Mouse (Mus musculus): Measurements from ENCODE around the gene Ankrd33. TPM values are rescaled to one million over a fixed set of nuclear protein-coding genes. Genes with fewer than 3 reads are reported as not detected.

Ankrd33 gene
- polyA plus RNA-seq, 1 experiment from 2014 or later: not detected

DNA sequence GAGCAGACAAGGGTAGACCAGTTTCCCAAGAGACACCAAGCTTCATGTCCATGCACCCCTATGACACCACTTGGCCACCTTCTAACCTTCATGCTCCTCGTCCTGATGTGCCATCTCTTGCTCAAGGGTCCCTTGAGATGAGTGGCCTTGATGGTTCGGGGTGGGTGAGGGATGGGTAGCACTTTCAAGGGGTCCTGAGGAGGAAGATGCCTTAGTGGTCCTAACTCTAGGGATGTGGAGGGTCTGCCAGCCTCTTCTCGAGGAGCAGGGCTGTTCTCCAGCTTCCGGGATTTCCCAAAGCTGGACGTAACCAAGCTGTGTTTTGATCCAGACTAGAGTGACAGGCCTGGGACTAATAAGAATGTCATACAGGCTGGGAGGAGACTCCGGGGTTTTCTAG lies 10.0 kb downstream of the Ankrd33 start:
- DNase-seq: no peak
- no peak overlapping the region for H3K27ac ChIP-seq (replicated peaks; ENCODE audit: low read depth, low read length)
- 91% methylated on average over 6 of the region's 6 CpGs for WGBS
- H3K27me3 ChIP-seq (ENCODE audit: control insufficient read depth, insufficient read depth, low read length): peaks cover 26% of the 10 kb centered on the region
- no peak overlapping the region for H3K4me3 ChIP-seq (replicated peaks; ENCODE audit: low read depth, low read length)
- ATAC-seq (ENCODE audit: low FRiP score, low TSS enrichment): no peak
- H3K4me2 ChIP-seq (ENCODE audit: low read length): no peak overlapping the region
- no peak overlapping the region for H3K9ac ChIP-seq (replicated peaks; ENCODE audit: low read length)
- H3K36me3 ChIP-seq (ENCODE audit: control insufficient read depth, insufficient read depth, low read length): no peaks in the 10 kb centered on the region
- H3K9me3 ChIP-seq (ENCODE audit: control insufficient read depth, low read length): no peaks in the 10 kb centered on the region
- H3K4me1 ChIP-seq (ENCODE audit: control insufficient read depth, insufficient read depth, low read length): peaks cover 6% of the 10 kb centered on the region; the same call in 1 of the 2 replicates

DNA sequence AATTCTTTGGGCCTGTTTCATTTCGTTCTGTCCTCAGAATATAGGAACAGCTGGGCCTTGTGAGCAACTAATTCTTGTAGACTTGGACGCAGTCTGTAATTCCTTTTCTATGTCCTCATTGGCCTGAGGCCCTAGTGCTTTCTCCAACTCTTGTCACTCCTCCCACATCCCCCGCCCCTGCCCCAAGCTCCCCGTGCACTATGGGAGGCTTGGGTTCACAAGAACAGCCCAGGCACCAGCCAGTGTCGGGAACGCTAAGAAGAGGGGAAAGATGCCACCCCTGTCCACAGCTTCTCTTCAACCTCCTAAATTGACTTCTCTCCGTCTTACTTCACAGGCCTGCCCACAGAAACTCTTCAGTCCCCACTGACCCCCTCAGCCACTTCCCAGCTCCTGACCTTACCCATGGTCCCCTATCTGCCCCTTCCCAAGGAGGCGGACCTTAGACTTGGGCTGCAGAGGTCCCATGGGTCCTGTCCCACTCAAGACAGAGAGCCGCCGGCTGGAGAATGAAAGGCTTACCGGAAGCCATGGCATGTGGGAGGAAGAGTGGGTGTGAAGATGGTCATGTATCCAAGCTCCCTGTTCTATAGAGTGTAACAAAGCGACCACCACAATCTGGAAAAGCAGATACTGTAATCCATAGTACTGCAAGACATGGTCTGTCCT lies 11.5 kb downstream of the Ankrd33 start:
- DNase-seq (no peak), ATAC-seq (ENCODE audit: low FRiP score, low TSS enrichment) (no peak)
- Histone ChIP-seq H3K36me3 (ENCODE audit: control insufficient read depth, insufficient read depth, low read length) (no peaks in the 10 kb centered on the region), H3K4me1 (ENCODE audit: control insufficient read depth, insufficient read depth, low read length) (peaks cover 12% of the 10 kb centered on the region), H3K9me3 (ENCODE audit: control insufficient read depth, low read length) (no peaks in the 10 kb centered on the region), H3K27ac (replicated peaks; ENCODE audit: low read depth, low read length) (no peak overlapping the region), H3K27me3 (ENCODE audit: control insufficient read depth, insufficient read depth, low read length) (peaks cover 31% of the 10 kb centered on the region), H3K4me3 (replicated peaks; ENCODE audit: low read depth, low read length) (no peak overlapping the region), H3K9ac (replicated peaks; ENCODE audit: low read length) (no peak overlapping the region), H3K4me2 (ENCODE audit: low read length) (no peak overlapping the region)
- 76% methylated on average over 12 of the region's 12 CpGs for WGBS

DNA sequence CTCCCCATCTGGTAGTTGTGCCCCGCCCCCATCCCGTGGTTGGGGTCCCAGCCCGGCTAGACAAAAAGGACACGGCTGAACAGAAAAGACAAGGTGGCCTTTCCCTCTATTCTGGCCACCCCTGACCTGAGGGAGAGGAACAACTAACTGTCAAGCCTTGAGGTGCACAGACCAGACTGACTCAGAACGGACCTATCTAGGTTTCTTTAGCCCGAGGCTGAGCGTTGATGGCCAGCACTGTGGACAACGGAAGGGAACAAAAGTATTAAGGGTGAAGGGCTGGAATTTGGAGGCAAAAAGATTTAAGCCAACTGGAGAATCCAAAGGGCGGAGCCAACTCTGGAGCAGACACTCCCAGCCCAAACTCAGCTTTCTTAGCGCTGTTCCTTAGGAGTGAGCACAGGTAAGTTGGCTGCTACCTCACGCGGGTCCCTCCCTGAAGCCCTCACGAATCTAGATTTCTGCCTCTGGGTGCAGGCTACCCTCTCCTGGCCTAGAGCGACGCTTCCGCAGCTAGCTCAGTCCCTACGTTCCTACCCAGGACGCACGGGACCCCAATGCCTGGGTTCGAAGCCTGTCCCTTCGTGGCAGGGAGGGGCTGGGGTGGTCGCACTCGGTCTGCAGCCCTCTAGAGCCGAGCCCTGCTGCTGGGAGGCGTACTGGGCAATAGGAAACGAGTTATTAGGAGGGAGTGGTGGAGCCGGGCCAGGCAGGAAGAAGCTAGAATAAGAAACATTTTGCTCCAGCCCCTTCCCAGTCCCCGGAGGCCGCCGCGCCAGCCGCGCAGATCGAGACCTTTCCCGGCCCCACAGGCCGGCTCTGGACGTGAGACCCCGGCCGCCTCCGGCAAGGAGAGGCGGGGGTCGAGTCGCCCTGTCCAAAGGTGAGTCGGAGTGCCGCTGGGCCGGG lies 12.9 kb downstream of the Ankrd33 start, which contains the start of gene Acvrl1:
Acvrl1 (plus strand) TSS at position 342 of the 909 bp plus-strand sequence.
- ATAC-seq (ENCODE audit: low FRiP score, low TSS enrichment): no peak
- Histone ChIP-seq H3K9me3 (ENCODE audit: control insufficient read depth, low read length) (no peaks in the 10 kb centered on the region), H3K4me3 (replicated peaks; ENCODE audit: low read depth, low read length) (peak within 1 kb of the TSS; percentile 24; the same call in 1 of the 2 replicates), H3K4me2 (ENCODE audit: low read length) (peak within 1 kb of the TSS; percentile 45), H3K36me3 (ENCODE audit: control insufficient read depth, insufficient read depth, low read length) (no peaks in the 10 kb centered on the region), H3K27ac (replicated peaks; ENCODE audit: low read depth, low read length) (no peak within 1 kb of the TSS), H3K27me3 (ENCODE audit: control insufficient read depth, insufficient read depth, low read length) (peaks cover 31% of the 10 kb centered on the region), H3K9ac (replicated peaks; ENCODE audit: low read length) (peak within 1 kb of the TSS; percentile 31; the same call in 1 of the 2 replicates), H3K4me1 (ENCODE audit: control insufficient read depth, insufficient read depth, low read length) (peaks cover 12% of the 10 kb centered on the region)
- DNase-seq: no peak
- 4% methylated on average over 46 of the region's 46 CpGs for WGBS

DNA sequence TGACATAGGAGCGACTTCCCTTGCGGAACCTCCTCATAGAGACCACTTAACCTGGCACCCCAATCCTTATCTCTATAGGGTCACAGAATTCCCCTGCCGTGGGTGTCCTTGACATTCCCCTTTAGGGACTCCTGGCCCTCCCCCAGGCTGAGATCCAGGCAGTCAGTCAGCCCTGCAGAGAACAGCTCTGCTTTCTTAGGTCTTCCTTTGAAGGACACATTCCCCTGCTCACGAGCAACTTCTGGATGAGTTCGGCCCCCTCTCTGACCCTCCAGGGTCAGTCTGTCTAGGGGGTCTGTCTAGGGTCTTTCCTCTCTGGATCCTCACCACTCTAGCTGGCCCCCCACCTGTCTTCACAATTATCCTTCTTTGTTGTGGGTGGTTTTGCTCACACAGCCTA lies 13.9 kb downstream of the Ankrd33 start:
- Histone ChIP-seq H3K9ac (replicated peaks; ENCODE audit: low read length) (no peak overlapping the region), H3K27ac (replicated peaks; ENCODE audit: low read depth, low read length) (no peak overlapping the region), H3K27me3 (ENCODE audit: control insufficient read depth, insufficient read depth, low read length) (peaks cover 31% of the 10 kb centered on the region), H3K36me3 (ENCODE audit: control insufficient read depth, insufficient read depth, low read length) (no peaks in the 10 kb centered on the region), H3K9me3 (ENCODE audit: control insufficient read depth, low read length) (no peaks in the 10 kb centered on the region), H3K4me2 (ENCODE audit: low read length) (no peak overlapping the region), H3K4me1 (ENCODE audit: control insufficient read depth, insufficient read depth, low read length) (peaks cover 12% of the 10 kb centered on the region), H3K4me3 (replicated peaks; ENCODE audit: low read depth, low read length) (no peak overlapping the region)
- DNase-seq (no peak), ATAC-seq (ENCODE audit: low FRiP score, low TSS enrichment) (no peak)
- 33% methylated on average over 5 of the region's 5 CpGs for WGBS

DNA sequence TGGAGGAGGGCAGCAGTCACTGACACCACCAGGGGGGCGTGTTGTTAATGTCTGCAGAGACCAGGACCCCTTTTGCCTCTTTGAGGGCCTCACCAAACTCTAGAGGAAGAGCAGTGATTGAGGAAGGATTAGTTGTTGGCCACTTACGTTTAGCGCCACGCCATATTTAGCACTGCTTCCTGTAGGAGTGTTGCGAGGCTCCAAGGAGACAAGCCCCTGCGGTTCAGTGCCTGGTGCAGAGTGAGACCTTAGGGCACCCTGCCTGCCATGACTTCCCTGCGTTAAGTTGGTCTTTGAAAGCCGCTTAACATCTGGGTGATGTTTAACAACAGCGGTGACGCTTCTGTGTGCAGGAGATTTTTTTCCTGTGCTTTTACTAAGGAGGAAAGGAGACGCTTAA lies 15.9 kb downstream of the Ankrd33 start:
- H3K9ac ChIP-seq (replicated peaks; ENCODE audit: low read length): no peak overlapping the region
- H3K27ac ChIP-seq (replicated peaks; ENCODE audit: low read depth, low read length): no peak overlapping the region
- H3K4me1 ChIP-seq (ENCODE audit: control insufficient read depth, insufficient read depth, low read length): peaks cover 12% of the 10 kb centered on the region
- DNase-seq: no peak
- ATAC-seq (ENCODE audit: low FRiP score, low TSS enrichment): no peak
- no peak overlapping the region for H3K4me3 ChIP-seq (replicated peaks; ENCODE audit: low read depth, low read length)
- peaks cover 36% of the 10 kb centered on the region for H3K27me3 ChIP-seq (ENCODE audit: control insufficient read depth, insufficient read depth, low read length)
- no peak overlapping the region for H3K4me2 ChIP-seq (ENCODE audit: low read length)
- no peaks in the 10 kb centered on the region for H3K9me3 ChIP-seq (ENCODE audit: control insufficient read depth, low read length)
- H3K36me3 ChIP-seq (ENCODE audit: control insufficient read depth, insufficient read depth, low read length): no peaks in the 10 kb centered on the region
- 41% methylated on average over 11 of the region's 11 CpGs for WGBS

DNA sequence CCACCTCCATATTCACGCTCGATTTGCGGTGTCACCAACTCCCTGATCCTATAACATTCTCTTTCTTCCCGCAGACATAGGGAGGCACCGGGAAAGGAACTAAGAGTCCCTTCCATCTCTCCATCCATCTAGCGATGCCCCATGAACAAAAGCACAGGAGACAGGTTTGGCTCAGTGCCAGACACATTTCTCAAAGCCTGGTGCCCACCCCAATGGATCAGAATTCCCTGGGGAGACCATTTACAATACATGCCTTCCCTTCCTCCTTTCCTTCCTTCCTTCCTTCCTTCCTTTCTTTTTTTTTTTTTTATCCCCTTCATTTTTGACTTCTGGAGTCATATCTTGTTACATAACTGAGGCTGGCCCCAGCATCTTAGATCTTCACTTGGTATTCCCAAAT lies 16.5 kb downstream of the Ankrd33 start:
- 53% methylated on average over 6 of the region's 6 CpGs for WGBS

DNA sequence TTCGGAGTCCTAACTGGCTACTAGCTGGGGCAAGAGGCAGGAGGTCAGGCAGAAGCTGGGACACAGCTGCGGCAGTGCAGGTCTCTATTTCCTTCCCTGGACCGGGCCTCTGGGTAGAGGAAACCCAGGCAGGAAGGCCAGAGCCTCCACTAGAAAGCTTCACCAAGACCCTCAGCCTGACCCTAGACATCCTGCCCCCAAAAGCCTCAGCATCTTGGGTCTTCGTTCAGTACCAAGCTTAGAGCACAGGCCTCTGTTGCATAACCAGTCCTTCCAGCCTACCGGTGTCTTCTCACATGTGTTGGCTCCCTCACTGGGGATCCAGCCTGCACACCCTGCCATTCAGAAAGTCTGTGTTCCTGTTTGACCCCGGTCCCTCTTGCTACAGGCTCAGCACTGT lies 17.2 kb downstream of the Ankrd33 start:
- H3K27me3 ChIP-seq (ENCODE audit: control insufficient read depth, insufficient read depth, low read length): peaks cover 36% of the 10 kb centered on the region
- no peak overlapping the region for H3K4me3 ChIP-seq (replicated peaks; ENCODE audit: low read depth, low read length)

More for the DNA sequence above, 16.5 kb downstream of the Ankrd33 start:
- peaks cover 36% of the 10 kb centered on the region for H3K27me3 ChIP-seq (ENCODE audit: control insufficient read depth, insufficient read depth, low read length)
- peaks cover 12% of the 10 kb centered on the region for H3K4me1 ChIP-seq (ENCODE audit: control insufficient read depth, insufficient read depth, low read length)
- no peaks in the 10 kb centered on the region for H3K9me3 ChIP-seq (ENCODE audit: control insufficient read depth, low read length)
- H3K4me3 ChIP-seq (replicated peaks; ENCODE audit: low read depth, low read length): no peak overlapping the region
- H3K36me3 ChIP-seq (ENCODE audit: control insufficient read depth, insufficient read depth, low read length): no peaks in the 10 kb centered on the region
- H3K4me2 ChIP-seq (ENCODE audit: low read length): no peak overlapping the region
- H3K9ac ChIP-seq (replicated peaks; ENCODE audit: low read length): no peak overlapping the region
- no peak overlapping the region for H3K27ac ChIP-seq (replicated peaks; ENCODE audit: low read depth, low read length)
- ATAC-seq (ENCODE audit: low FRiP score, low TSS enrichment) (no peak), DNase-seq (no peak)

DNA sequence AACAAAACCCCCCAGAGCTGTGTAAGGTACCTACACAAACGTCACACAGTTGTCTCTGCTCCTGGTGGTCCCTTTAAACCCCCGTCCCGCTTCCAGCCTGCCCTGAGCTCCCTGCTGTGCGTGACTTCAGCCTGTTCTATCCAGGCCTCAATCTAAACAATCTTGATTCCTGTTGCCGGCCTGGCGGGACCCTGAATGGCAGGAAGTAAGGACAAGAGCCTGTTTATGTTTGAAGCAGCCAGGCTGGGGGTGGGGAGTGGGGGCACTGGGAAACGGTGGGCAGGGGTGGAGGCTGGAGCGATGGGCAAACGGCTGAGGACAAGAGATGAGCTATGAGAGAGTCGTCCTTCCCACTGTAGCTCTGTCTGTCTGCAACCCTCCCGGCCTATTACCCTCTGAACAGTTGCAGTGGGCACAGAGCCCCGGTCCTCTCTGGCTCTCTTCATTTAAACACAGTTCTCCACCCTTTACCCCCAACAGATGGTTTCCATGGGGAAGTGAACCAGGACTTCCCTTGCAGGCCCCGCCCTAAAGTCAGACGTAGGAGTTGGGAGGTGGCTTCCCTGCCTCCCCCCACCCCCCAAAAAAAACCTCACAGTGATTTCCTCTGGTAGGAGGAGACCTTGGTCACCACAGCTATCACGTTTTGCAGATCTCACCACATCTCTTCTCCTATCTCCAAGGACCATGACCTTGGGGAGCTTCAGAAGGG lies 18.6 kb downstream of the Ankrd33 start:
- no peak for ATAC-seq (ENCODE audit: low FRiP score, low TSS enrichment)
- no peak overlapping the region for H3K4me2 ChIP-seq (ENCODE audit: low read length)
- 29% methylated on average over 15 of the region's 15 CpGs for WGBS

More for the DNA sequence above, 17.2 kb downstream of the Ankrd33 start:
- Histone ChIP-seq H3K9me3 (ENCODE audit: control insufficient read depth, low read length) (no peaks in the 10 kb centered on the region), H3K4me1 (ENCODE audit: control insufficient read depth, insufficient read depth, low read length) (peaks cover 12% of the 10 kb centered on the region), H3K4me2 (ENCODE audit: low read length) (no peak overlapping the region), H3K27ac (replicated peaks; ENCODE audit: low read depth, low read length) (no peak overlapping the region), H3K9ac (replicated peaks; ENCODE audit: low read length) (no peak overlapping the region), H3K36me3 (ENCODE audit: control insufficient read depth, insufficient read depth, low read length) (no peaks in the 10 kb centered on the region)
- DNase-seq (no peak), ATAC-seq (ENCODE audit: low FRiP score, low TSS enrichment) (no peak)
- WGBS: 86% methylated on average over 6 of the region's 6 CpGs

More for the DNA sequence above, 18.6 kb downstream of the Ankrd33 start:
- Histone ChIP-seq H3K9me3 (ENCODE audit: control insufficient read depth, low read length) (no peaks in the 10 kb centered on the region), H3K4me3 (replicated peaks; ENCODE audit: low read depth, low read length) (no peak overlapping the region), H3K27me3 (ENCODE audit: control insufficient read depth, insufficient read depth, low read length) (peaks cover 23% of the 10 kb centered on the region), H3K36me3 (ENCODE audit: control insufficient read depth, insufficient read depth, low read length) (no peaks in the 10 kb centered on the region), H3K9ac (replicated peaks; ENCODE audit: low read length) (no peak overlapping the region), H3K27ac (replicated peaks; ENCODE audit: low read depth, low read length) (no peak overlapping the region), H3K4me1 (ENCODE audit: control insufficient read depth, insufficient read depth, low read length) (peaks cover 6% of the 10 kb centered on the region)
- DNase-seq: no peak
